Mouse (Mus musculus) neural tube, embryonic 11.5 days (tissue): ENCODE measurements around the gene Zbtb3. TPM values are rescaled to one million over a fixed set of nuclear protein-coding genes. Genes with fewer than 3 reads are reported as not detected.

Experiments
- ATAC-seq: fragments of 200-750 bp; cut with Nextera tagmentation; 2 replicates; pipeline ENCODE4 v1.8.0; 2017; ENCODE audit warnings: moderate number of reproducible peaks, mild to moderate bottlenecking, moderate TSS enrichment, moderate library complexity; ENCODE audit not compliant: insufficient read depth, low FRiP score, low TSS enrichment
- DNase-seq: peaks from one replicate; pipeline ENCODE4 v3.0.0-alpha.2; 2015; ENCODE audit warnings: low spot score
- H3K27ac ChIP-seq: fragments of 300-500 bp; sonication (generic); 2 replicates; pipeline ENCODE4 v1.5.1; 2014; ENCODE audit warnings: low read depth, mild to moderate bottlenecking, low read length
- H3K27me3 ChIP-seq: fragments of 300-500 bp; sonication (generic); 2 replicates; pipeline ENCODE4 v1.6.1; 2014; ENCODE audit warnings: mild to moderate bottlenecking, low read length, mixed read lengths; ENCODE audit not compliant: control insufficient read depth, insufficient read depth
- H3K36me3 ChIP-seq: fragments of 300-500 bp; sonication (generic); 2 replicates; pipeline ENCODE4 v1.6.1; 2014; ENCODE audit warnings: mild to moderate bottlenecking, low read length, moderate library complexity, mixed read lengths; ENCODE audit not compliant: control insufficient read depth, insufficient read depth
- H3K4me1 ChIP-seq: fragments of 300-500 bp; sonication (generic); 2 replicates; pipeline ENCODE4 v1.6.1; 2014; ENCODE audit warnings: low read length, mixed read lengths; ENCODE audit not compliant: control insufficient read depth, insufficient read depth
- H3K4me2 ChIP-seq: fragments of 300-500 bp; sonication (generic); 2 replicates; pipeline ENCODE4 v1.6.1; 2014; ENCODE audit warnings: low read depth, mild to moderate bottlenecking, moderate library complexity
- H3K4me3 ChIP-seq: fragments of 300-500 bp; sonication (generic); 2 replicates; pipeline ENCODE4 v1.5.1; 2014; ENCODE audit warnings: low read depth, low read length
- H3K9ac ChIP-seq: fragments of 300-500 bp; sonication (generic); 2 replicates; pipeline ENCODE4 v1.6.1; 2014; ENCODE audit warnings: mild to moderate bottlenecking, low read length
- H3K9me3 ChIP-seq: fragments of 300-500 bp; sonication (generic); 2 replicates; pipeline ENCODE4 v1.6.1; 2016; ENCODE audit warnings: low read length; ENCODE audit not compliant: control insufficient read depth
- WGBS: fragments of 180-500 bp; shearing (Covaris S2); extraction: QIAGEN DNeasy Blood & Tissue Kit; methylation state at CpG from one replicate; pipeline ENCODE4 v1.1.7; 2014; 5-methylcytosine and 5-hydroxymethylcytosine counted together
- polyA plus RNA-seq: library from polyadenylated mRNA; unstranded; fragments of >200 nt; fragmentation: Nextera tagmentation; extraction: Ambion mirVana; gene quantifications from 2 replicates; pipeline ENCODE4 v1.2.1, GENCODE M21; 2014

The Zbtb3 gene
- polyA plus RNA-seq, 1 experiment from 2014 or later, result 7.2 TPM

GRCm38 (mm10) chr19:8790171-8790570 lies 12.2 kb upstream of the Zbtb3 start:
- H3K36me3 ChIP-seq, result peaks cover 12% of the 10 kb centered on the region
- no peak overlapping the region for H3K9ac ChIP-seq
- peaks cover 5% of the 10 kb centered on the region; the same call in 1 of the 2 replicates for H3K4me1 ChIP-seq
- H3K27ac ChIP-seq, result no peak overlapping the region
- no peak for ATAC-seq
- no peak overlapping the region for H3K4me3 ChIP-seq
- whole genome bisulfite sequencing, result 83% methylated on average over 7 of the region's 7 CpGs
- no peaks in the 10 kb centered on the region for H3K27me3 ChIP-seq
- H3K9me3 ChIP-seq, result no peaks in the 10 kb centered on the region
- H3K4me2 ChIP-seq, result no peak overlapping the region
- no peak for DNase-seq

- peaks cover 8% of the 10 kb centered on the region for H3K36me3 ChIP-seq
- 2% methylated on average over 25 of the region's 25 CpGs for WGBS
- H3K9me3 ChIP-seq, result no peaks in the 10 kb centered on the region
- DNase-seq (peak; percentile 94), ATAC-seq (peak; percentile 68)
- peak within 1 kb of the TSS; percentile 87 for H3K4me2 ChIP-seq
- no peak within 1 kb of the TSS for H3K27ac ChIP-seq
- no peaks in the 10 kb centered on the region for H3K27me3 ChIP-seq
- peaks cover 13% of the 10 kb centered on the region for H3K4me1 ChIP-seq
- peak within 1 kb of the TSS; percentile 74 for H3K9ac ChIP-seq
- H3K4me3 ChIP-seq, result peak within 1 kb of the TSS; percentile 71
Observed at GRCm38 (mm10) chr19:8798264-8798946, 4.0 kb upstream of the Zbtb3 start, which contains the start of gene Polr2g. Polr2g (minus strand) TSS chr19:8798577.

GRCm38 (mm10) chr19:8798947-8799315 lies 3.4 kb upstream of the Zbtb3 start:
- H3K27ac ChIP-seq, result no peak overlapping the region
- H3K27me3 ChIP-seq, result no peaks in the 10 kb centered on the region
- peaks cover 3% of the 10 kb centered on the region for H3K36me3 ChIP-seq
- peak overlapping the region; percentile 2; the same call in 1 of the 2 replicates for H3K4me2 ChIP-seq
- no peak overlapping the region for H3K4me3 ChIP-seq
- ATAC-seq, result no peak
- H3K4me1 ChIP-seq, result peaks cover 13% of the 10 kb centered on the region
- H3K9me3 ChIP-seq, result no peaks in the 10 kb centered on the region
- no peak for DNase-seq
- no peak overlapping the region for H3K9ac ChIP-seq

GRCm38 (mm10) chr19:8803204-8803780 lies 937 bp downstream of the Zbtb3 start:
- no peak overlapping the region for H3K27ac ChIP-seq
- 93% methylated on average over 9 of the region's 9 CpGs for WGBS
- no peaks in the 10 kb centered on the region for H3K27me3 ChIP-seq
- peaks cover 6% of the 10 kb centered on the region for H3K36me3 ChIP-seq
- no peak overlapping the region for H3K4me2 ChIP-seq
- peaks cover 8% of the 10 kb centered on the region for H3K4me1 ChIP-seq
- H3K9me3 ChIP-seq, result no peaks in the 10 kb centered on the region
- DNase-seq (no peak), ATAC-seq (no peak)
- no peak overlapping the region for H3K9ac ChIP-seq
- H3K4me3 ChIP-seq, result peak overlapping the region; percentile 42; the same call in 1 of the 2 replicates

GRCm38 (mm10) chr19:8803879-8804660 lies 1.7 kb downstream of the Zbtb3 start:
- Histone ChIP-seq H3K9me3 (no peaks in the 10 kb centered on the region), H3K4me3 (no peak overlapping the region), H3K9ac (no peak overlapping the region), H3K27ac (no peak overlapping the region), H3K4me1 (peaks cover 8% of the 10 kb centered on the region), H3K4me2 (no peak overlapping the region), H3K27me3 (no peaks in the 10 kb centered on the region), H3K36me3 (peaks cover 8% of the 10 kb centered on the region)
- no peak for DNase-seq
- no peak for ATAC-seq
- 93% methylated on average over 11 of the region's 11 CpGs for WGBS

- WGBS, result 94% methylated on average over 5 of the region's 5 CpGs
- no peak overlapping the region for H3K9ac ChIP-seq
Observed at GRCm38 (mm10) chr19:8806810-8807209, 4.5 kb downstream of the Zbtb3 start.

GRCm38 (mm10) chr19:8815812-8816211 lies 13.5 kb downstream of the Zbtb3 start:
- Histone ChIP-seq H3K9ac (no peak overlapping the region), H3K4me1 (peaks cover 15% of the 10 kb centered on the region), H3K4me3 (no peak overlapping the region), H3K36me3 (peaks cover 12% of the 10 kb centered on the region), H3K27me3 (no peaks in the 10 kb centered on the region), H3K4me2 (no peak overlapping the region), H3K9me3 (no peaks in the 10 kb centered on the region), H3K27ac (no peak overlapping the region)
- ATAC-seq, result no peak
- DNase-seq, result no peak
- 83% methylated on average over 11 of the region's 11 CpGs for WGBS

More at GRCm38 (mm10) chr19:8806810-8807209, 4.5 kb downstream of the Zbtb3 start:
- no peak overlapping the region for H3K4me2 ChIP-seq
- ATAC-seq (no peak), DNase-seq (no peak)
- no peaks in the 10 kb centered on the region for H3K9me3 ChIP-seq
- H3K27me3 ChIP-seq, result no peaks in the 10 kb centered on the region
- H3K36me3 ChIP-seq, result peaks cover 11% of the 10 kb centered on the region
- no peak overlapping the region for H3K4me3 ChIP-seq
- H3K27ac ChIP-seq, result no peak overlapping the region
- peaks cover 5% of the 10 kb centered on the region for H3K4me1 ChIP-seq

GRCm38 (mm10) chr19:8817001-8817400 lies 14.6 kb downstream of the Zbtb3 start:
- no peak for ATAC-seq
- Histone ChIP-seq H3K4me2 (no peak overlapping the region; the same call in 1 of the 2 replicates), H3K4me1 (peaks cover 22% of the 10 kb centered on the region), H3K36me3 (peaks cover 9% of the 10 kb centered on the region; the same call in 1 of the 2 replicates), H3K27ac (no peak overlapping the region), H3K9ac (no peak overlapping the region), H3K27me3 (no peaks in the 10 kb centered on the region), H3K9me3 (no peaks in the 10 kb centered on the region), H3K4me3 (no peak overlapping the region)
- DNase-seq, result no peak
- 87% methylated on average over 3 of the region's 3 CpGs for WGBS
